18 mouse cellular contexts compared by ENCODE assay signal in genomic region chr19:34167896-34168661, GRCm38 (mm10). TPM values are rescaled to one million over a fixed set of nuclear protein-coding genes. Genes with fewer than 3 reads are reported as not detected.
DNase-seq lines count a peak whose midpoint lies in the region; ATAC-seq and TF ChIP-seq lines count a peak whose summit lies in the region.
"Had no signal": no experiment of that assay in that cellular context is flagged by ENCODE, and none has a peak within 500 bp of the region (broad histone marks: within the 10 kb centered on the region; RNA-seq: fewer than 3 reads in every experiment).

No protein-coding gene starts in this region.

- DNase-seq in kidney, postnatal 0 days (ENCODE audit: low spot score) = peak; percentile 32
- DNase-seq in kidney, adult 11 months = no peak
- peak; percentile 49 for DNase-seq in splenic B cell, adult 2 months (ENCODE audit: low read depth, low spot score)
- no peak for DNase-seq in forebrain, embryonic 10.5 days (ENCODE audit: extremely low spot score, low spot score)
- DNase-seq in gastrocnemius, postnatal 4 days (ENCODE audit: low spot score in 2 of 2) = no peak
- DNase-seq: cerebellum, adult 18-20 months; kidney, postnatal 4 days had no signal

- no peaks in the 10 kb centered on the region for H3K4me1 ChIP-seq in kidney, postnatal 0 days (replicated peaks; ENCODE audit: insufficient read depth, low read length)
- H3K4me1 ChIP-seq in forebrain, embryonic 10.5 days = 0 out of 2 replicates have a peak, but pooled peaks cover 4% of the 10 kb centered on the region
- H3K4me1 ChIP-seq: embryonic facial prominence, embryonic 12.5 days; forebrain, embryonic 13.5 days; heart, embryonic 13.5 days; limb, embryonic 15.5 days; midbrain, embryonic 12.5 days had no signal

- no peak for ATAC-seq in kidney, postnatal 0 days (replicated peaks; ENCODE audit: low FRiP score, low read depth)
- ATAC-seq in CD4-positive, CD25-positive, alpha-beta regulatory T cell, adult 4 months = peak; percentile 77
- peak; percentile 79 for ATAC-seq in granulocyte monocyte progenitor cell, adult 5-6 weeks (replicated peaks; ENCODE audit: poor library complexity, severe bottlenecking)
- no peak for ATAC-seq in erythroid progenitor cell, adult 5-6 weeks (replicated peaks; ENCODE audit: low FRiP score, poor library complexity, severe bottlenecking)
- ATAC-seq: forebrain, embryonic 13.5 days; hindbrain, embryonic 16.5 days had no signal

- H3K27ac ChIP-seq in kidney, postnatal 0 days = no peak overlapping the region
- H3K27ac ChIP-seq in forebrain, embryonic 10.5 days = no peak overlapping the region
- H3K27ac ChIP-seq: embryonic facial prominence, embryonic 12.5 days; forebrain, embryonic 13.5 days; heart, embryonic 13.5 days; limb, embryonic 15.5 days; midbrain, embryonic 12.5 days had no signal

- H3K27me3 ChIP-seq in kidney, postnatal 0 days (ENCODE audit: insufficient read depth, low read length) = no peaks in the 10 kb centered on the region
- H3K27me3 ChIP-seq in splenic B cell, adult 2 months (ENCODE audit: control insufficient read depth, insufficient read depth, low read length, poor library complexity, severe bottlenecking) = no peaks in the 10 kb centered on the region
- no peaks in the 10 kb centered on the region for H3K27me3 ChIP-seq in forebrain, embryonic 10.5 days (ENCODE audit: poor library complexity, severe bottlenecking)
- H3K27me3 ChIP-seq: embryonic facial prominence, embryonic 12.5 days; forebrain, embryonic 13.5 days; heart, embryonic 13.5 days; limb, embryonic 15.5 days had no signal

- no peaks in the 10 kb centered on the region for H3K36me3 ChIP-seq in kidney, postnatal 0 days (ENCODE audit: insufficient read depth, low read length)
- no peaks in the 10 kb centered on the region for H3K36me3 ChIP-seq in splenic B cell, adult 2 months (ENCODE audit: control insufficient read depth, insufficient read depth, low read length, poor library complexity, severe bottlenecking)
- H3K36me3 ChIP-seq in forebrain, embryonic 10.5 days (replicated peaks) = no peaks in the 10 kb centered on the region
- H3K36me3 ChIP-seq: embryonic facial prominence, embryonic 12.5 days; heart, embryonic 13.5 days; limb, embryonic 15.5 days; midbrain, embryonic 12.5 days had no signal

- no peak overlapping the region for H3K4me2 ChIP-seq in kidney, postnatal 0 days (ENCODE audit: low read length)
- H3K4me2 ChIP-seq: embryonic facial prominence, embryonic 12.5 days; forebrain, embryonic 13.5 days; heart, embryonic 13.5 days; limb, embryonic 15.5 days; midbrain, embryonic 12.5 days had no signal

- no peak overlapping the region for H3K4me3 ChIP-seq in kidney, postnatal 0 days (replicated peaks; ENCODE audit: low read depth, low read length)
- H3K4me3 ChIP-seq in forebrain, embryonic 10.5 days = no peak overlapping the region
- H3K4me3 ChIP-seq: embryonic facial prominence, embryonic 12.5 days; forebrain, embryonic 13.5 days; heart, embryonic 13.5 days; limb, embryonic 15.5 days; midbrain, embryonic 12.5 days had no signal

- H3K9me3 ChIP-seq in kidney, postnatal 0 days (replicated peaks; ENCODE audit: low read length) = no peaks in the 10 kb centered on the region
- H3K9me3 ChIP-seq in forebrain, embryonic 10.5 days = no peaks in the 10 kb centered on the region
- H3K9me3 ChIP-seq: embryonic facial prominence, embryonic 12.5 days; forebrain, embryonic 13.5 days; heart, embryonic 13.5 days; limb, embryonic 15.5 days; midbrain, embryonic 12.5 days had no signal

- WGBS in kidney, postnatal 0 days = 41% methylated on average over 7 of the region's 7 CpGs
- 49% methylated on average over 7 of the region's 7 CpGs for WGBS in forebrain, embryonic 10.5 days

- no peak for TF ChIP-seq CTCF in kidney, postnatal 0 days (IDR thresholded peaks at IDR 0.05; ENCODE audit: low read depth)

- no peak overlapping the region for H3K9ac ChIP-seq in kidney, postnatal 0 days (ENCODE audit: low read depth, low read length)
- H3K9ac ChIP-seq: embryonic facial prominence, embryonic 12.5 days; forebrain, embryonic 13.5 days; heart, embryonic 13.5 days; limb, embryonic 15.5 days; midbrain, embryonic 12.5 days had no signal

RNA-seq across cellular contexts. Expression of gene Ankrd22, which starts 2.2 kb away (rescaled TPM):
- 0.05 and 0.14 TPM in 2 replicates for polyA plus RNA-seq in kidney, postnatal 0 days (2015; fragmentation: Nextera tagmentation; extraction: Ambion mirVana)
- not detected for polyA plus RNA-seq in CD4-positive, CD25-positive, alpha-beta regulatory T cell, adult 4 months (2017; shearing (Covaris generic))
- 0.26 TPM in 1 of 2 replicates, not detected in the other for total RNA-seq in granulocyte monocyte progenitor cell, adult 5-6 weeks (2014; fragmentation: Nextera tagmentation)
- 0.98 and 2.0 TPM in 2 replicates for total RNA-seq in granulocyte monocyte progenitor cell, adult 5-6 weeks (2017)
- polyA plus RNA-seq in forebrain, embryonic 10.5 days (2016; fragmentation: Nextera tagmentation; extraction: Ambion mirVana) = 0.05 and 0.14 TPM in 2 replicates
- not detected for total RNA-seq in gastrocnemius, postnatal 4 days (2021)
- 4.6 and 10.5 TPM in 2 replicates for total RNA-seq in erythroid progenitor cell, adult 5-6 weeks (2015; ENCODE audit: low replicate concordance)
- total RNA-seq in erythroid progenitor cell, adult 5-6 weeks (2017; ENCODE audit: low replicate concordance) = 1.3 TPM in 1 of 2 replicates, not detected in the other
- total RNA-seq: gastrocnemius, adult 18-20 months had no signal
- polyA plus RNA-seq: forebrain, embryonic 13.5 days; hindbrain, embryonic 16.5 days; midbrain, embryonic 12.5 days; neural tube, embryonic 14.5 days had no signal

RNA-seq across cellular contexts. Expression of gene Stambpl1, which starts 23.9 kb away (rescaled TPM):
- polyA plus RNA-seq in kidney, postnatal 0 days (2015; fragmentation: Nextera tagmentation; extraction: Ambion mirVana) = 4.9 and 6.7 TPM in 2 replicates
- 100 to 1,000 TPM in 1 of 2 experiments, 10 to 100 TPM in 1; 87.6 to 100 TPM for polyA plus RNA-seq in CD4-positive, CD25-positive, alpha-beta regulatory T cell, adult 4 months (2017; shearing (Covaris generic))
- 12.4 and 34.2 TPM in 2 replicates for total RNA-seq in granulocyte monocyte progenitor cell, adult 5-6 weeks (2014; fragmentation: Nextera tagmentation)
- total RNA-seq in granulocyte monocyte progenitor cell, adult 5-6 weeks (2017) = 12.7 and 23.8 TPM in 2 replicates
- polyA plus RNA-seq in forebrain, embryonic 10.5 days (2016; fragmentation: Nextera tagmentation; extraction: Ambion mirVana) = 3.2 and 3.7 TPM in 2 replicates
- 1 to 10 TPM; 3.9 to 4.4 TPM for total RNA-seq in gastrocnemius, postnatal 4 days (2021)
- total RNA-seq in erythroid progenitor cell, adult 5-6 weeks (2015; ENCODE audit: low replicate concordance) = 9.2 and 21.3 TPM in 2 replicates
- 2.7 and 7.8 TPM in 2 replicates for total RNA-seq in erythroid progenitor cell, adult 5-6 weeks (2017; ENCODE audit: low replicate concordance)

Comparison
In these comparisons a context has a peak if more than half of its experiments do, and no peak if none do; other contexts are left out.
1. DNase-seq: peak in kidney, postnatal 0 days (single experiment) and splenic B cell, adult 2 months (single experiment); none in kidney, adult 11 months (single experiment), forebrain, embryonic 10.5 days (single experiment) and gastrocnemius, postnatal 4 days (0 of 2).
2. ATAC-seq: peak in CD4-positive, CD25-positive, alpha-beta regulatory T cell, adult 4 months (single experiment) and granulocyte monocyte progenitor cell, adult 5-6 weeks (single experiment); none in kidney, postnatal 0 days (single experiment) and erythroid progenitor cell, adult 5-6 weeks (single experiment).